Mouse (Mus musculus) thymus, adult 2 months (tissue): ENCODE measurements around the gene Irs2. TPM values are rescaled to one million over a fixed set of nuclear protein-coding genes. Genes with fewer than 3 reads are reported as not detected.
A peak's percentile ranks its signal among the peaks of the same experiment; 100 is the strongest.

Experiments used
- DNase-seq: peaks from one replicate; pipeline ENCODE4 v3.0.0; 2021
- H3K27ac ChIP-seq: fragments of 200-500 bp; 2 replicates; pipeline ENCODE4 v1.5.1; 2012; ENCODE audit warnings: low read length, control low read depth; ENCODE audit not compliant: control insufficient read depth, insufficient read depth
- H3K27me3 ChIP-seq: fragments of 200-500 bp; 2 replicates; pipeline ENCODE4 v1.6.1; 2012; ENCODE audit warnings: mild to moderate bottlenecking, low read length, moderate library complexity, mixed read lengths; ENCODE audit not compliant: control insufficient read depth, insufficient read depth
- H3K36me3 ChIP-seq: fragments of 200-500 bp; 2 replicates; pipeline ENCODE4 v1.6.1; 2012; ENCODE audit warnings: mild to moderate bottlenecking, low read length, moderate library complexity; ENCODE audit not compliant: control insufficient read depth, insufficient read depth
- H3K4me1 ChIP-seq: fragments of 200-500 bp; replicated peaks from 2 replicates; pipeline ENCODE4 v1.6.1; 2012; ENCODE audit warnings: low read length; ENCODE audit not compliant: control insufficient read depth, insufficient read depth
- H3K4me3 ChIP-seq: fragments of 200-500 bp; 2 replicates; pipeline ENCODE4 v1.5.1; 2012; ENCODE audit warnings: mild to moderate bottlenecking, low read length, control low read depth, moderate library complexity; ENCODE audit not compliant: control insufficient read depth, insufficient read depth
- CTCF ChIP-seq: fragments of 200-500 bp; IDR thresholded peaks from 2 replicates; pipeline ENCODE4 v1.5.1; 2012; ENCODE audit warnings: mild to moderate bottlenecking, control low read depth, low read length, moderate library complexity, borderline replicate concordance; ENCODE audit not compliant: control insufficient read depth, poor library complexity, insufficient read depth; ENCODE audit errors: extremely low read depth
- POLR2A ChIP-seq: fragments of 200-500 bp; IDR thresholded peaks from 2 replicates; pipeline ENCODE4 v1.6.1; 2012; ENCODE audit warnings: mild to moderate bottlenecking, low read length, control low read depth, moderate library complexity; ENCODE audit not compliant: control insufficient read depth, poor library complexity, insufficient read depth; ENCODE audit errors: extremely low read depth
- WGBS: fragments of 180-500 bp; shearing (Covaris S2); methylation state at CpG from one replicate; pipeline ENCODE4 v1.1.7; 2018; 5-methylcytosine and 5-hydroxymethylcytosine counted together
- polyA plus RNA-seq: library from polyadenylated mRNA; depleted of rRNA; stranded (reverse); fragments of >200 nt; gene quantifications from 2 replicates; pipeline ENCODE4 v1.2.3, GENCODE M21; 2012

The Irs2 gene
- polyA plus RNA-seq, 1 experiment: 17.1 TPM

DNA sequence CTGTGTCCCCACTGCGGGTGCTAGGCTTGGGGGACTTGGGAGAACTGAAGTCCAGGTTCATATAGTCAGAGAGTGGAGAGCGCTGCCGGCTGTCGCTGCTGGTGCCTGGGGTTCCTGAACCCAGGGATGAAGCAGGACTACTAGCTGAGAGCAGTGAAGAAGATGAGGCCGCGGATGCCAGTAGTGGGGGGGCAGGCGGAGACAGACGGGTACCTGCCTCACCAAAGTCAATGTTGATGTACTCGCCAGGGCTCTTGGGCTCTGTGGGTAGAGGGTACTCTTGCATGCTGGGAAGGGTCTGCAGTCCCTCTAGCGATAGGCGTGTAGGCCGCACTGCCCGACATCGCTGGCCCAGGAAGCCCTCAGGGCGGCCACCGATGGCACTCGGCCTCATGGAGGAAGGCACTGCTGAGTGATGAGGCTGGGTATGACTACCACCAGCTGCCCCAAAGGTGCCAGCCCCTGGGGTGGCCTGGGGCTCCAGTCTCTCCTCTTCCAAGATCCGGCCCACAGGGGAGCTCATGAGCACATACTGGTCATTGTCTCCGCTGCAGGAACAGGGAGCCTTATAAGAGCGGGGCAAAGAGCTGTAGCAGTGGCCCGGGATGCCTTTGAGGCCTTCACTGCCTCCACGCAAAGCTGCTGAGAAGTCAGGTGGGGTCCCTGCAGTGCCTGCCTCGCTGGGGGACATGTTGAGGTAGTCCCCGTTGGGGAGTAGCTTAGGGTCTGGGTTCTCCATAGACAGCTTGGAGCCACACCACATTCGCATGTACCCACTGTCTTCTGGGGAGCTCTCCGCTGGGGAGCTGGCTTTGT lies 2.6 kb downstream of the Irs2 start:
- no peak for DNase-seq
- Histone ChIP-seq H3K4me1 (peaks cover 35% of the 10 kb centered on the region), H3K36me3 (no peaks in the 10 kb centered on the region), H3K27ac (no peak overlapping the region), H3K4me3 (no peak overlapping the region), H3K27me3 (no peaks in the 10 kb centered on the region)
- TF ChIP-seq POLR2A (no peak), CTCF (no peak)
- 95% methylated on average over 26 of the region's 26 CpGs for WGBS

DNA sequence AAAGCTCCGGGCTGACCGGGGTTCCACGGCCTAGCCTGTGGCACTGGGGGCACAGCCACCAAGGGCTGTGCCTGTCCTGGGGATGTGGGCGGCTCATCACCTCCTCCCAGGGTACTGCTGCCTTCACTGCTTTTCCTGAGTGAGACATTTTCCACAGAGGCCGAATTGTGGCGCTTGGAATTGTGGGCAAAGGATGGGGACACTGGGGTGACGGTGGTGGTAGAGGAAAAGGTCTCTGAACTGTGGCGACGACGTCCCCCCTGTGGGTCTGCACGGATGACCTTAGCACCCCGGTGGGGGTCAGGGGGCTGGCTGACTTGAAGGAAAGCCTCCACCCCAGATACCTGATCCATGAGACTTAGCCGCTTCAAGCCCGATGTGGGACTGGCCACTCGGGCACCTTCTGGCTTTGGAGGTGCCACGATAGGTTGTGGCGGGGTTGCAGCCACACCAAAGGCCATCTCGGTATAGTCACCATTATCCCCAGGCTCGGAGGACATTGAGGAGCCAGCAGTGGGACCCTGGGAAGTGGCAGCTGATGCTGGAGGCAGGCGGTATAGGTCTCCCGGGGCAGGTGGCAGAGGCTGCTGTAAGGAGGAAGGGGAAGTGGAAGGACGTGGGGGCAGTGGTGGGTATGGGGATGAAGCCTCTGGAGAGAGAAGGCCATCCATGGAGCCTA lies 3.3 kb downstream of the Irs2 start:
- WGBS: 94% methylated on average over 22 of the region's 22 CpGs
- H3K27ac ChIP-seq: no peak overlapping the region
- no peak for TF ChIP-seq POLR2A
- 0 out of 2 replicates have a peak overlapping the region, but pooled peaks have one; percentile 9 for H3K4me3 ChIP-seq
- peaks cover 35% of the 10 kb centered on the region for H3K4me1 ChIP-seq
- no peak for DNase-seq
- H3K36me3 ChIP-seq: no peaks in the 10 kb centered on the region
- no peaks in the 10 kb centered on the region for H3K27me3 ChIP-seq

DNA sequence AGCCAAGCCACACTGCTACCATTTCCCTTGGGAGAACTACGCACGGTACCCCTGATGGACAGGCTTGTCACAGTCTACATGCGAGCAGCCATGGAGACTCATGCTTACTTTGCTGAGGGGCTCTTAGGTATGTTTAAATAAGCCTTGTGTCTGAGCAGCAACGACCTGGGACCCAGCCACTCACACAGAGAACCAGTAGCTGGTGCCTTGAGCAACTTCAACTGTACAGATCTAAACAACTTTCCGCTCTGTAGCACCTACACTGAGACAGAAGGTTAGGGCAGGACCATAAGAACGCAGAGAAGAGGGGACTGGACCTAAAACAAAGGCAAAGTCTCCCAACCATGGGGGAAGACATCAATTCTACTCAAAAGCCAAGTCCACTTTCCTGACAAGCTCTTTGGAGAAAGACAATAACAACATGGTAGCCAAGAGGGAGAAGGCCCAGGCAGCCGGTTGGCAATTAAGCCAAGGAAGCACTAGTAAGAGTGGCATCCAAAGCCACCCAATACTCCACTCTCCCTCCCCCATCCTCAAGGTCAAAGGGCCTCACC lies 4.3 kb downstream of the Irs2 start:
- DNase-seq: no peak
- Histone ChIP-seq H3K27me3 (no peaks in the 10 kb centered on the region), H3K4me3 (peak overlapping the region; percentile 9; the same call in 1 of the 2 replicates), H3K4me1 (peaks cover 33% of the 10 kb centered on the region), H3K27ac (no peak overlapping the region), H3K36me3 (no peaks in the 10 kb centered on the region)
- TF ChIP-seq POLR2A: no peak
- 85% methylated on average over 7 of the region's 7 CpGs for WGBS

DNA sequence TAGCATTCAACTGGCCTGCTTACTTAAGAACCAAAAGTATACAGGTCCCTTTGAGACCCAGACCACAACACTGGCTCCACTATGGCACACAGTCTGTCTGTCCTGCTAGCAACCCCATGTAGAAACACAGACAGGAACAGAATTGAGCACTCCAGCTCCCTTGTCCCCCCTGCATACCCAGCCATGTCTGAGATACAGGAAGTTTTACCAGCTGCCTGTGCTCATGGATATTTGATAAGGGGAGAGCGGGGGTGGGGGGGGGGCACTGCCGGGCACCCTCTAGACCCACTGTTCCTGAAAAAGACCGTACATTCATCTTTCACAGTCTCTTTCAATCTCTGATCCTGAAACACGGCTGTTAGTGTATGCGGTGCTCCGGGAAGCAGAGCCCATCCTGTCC lies 5.0 kb downstream of the Irs2 start:
- WGBS: 75% methylated on average over 6 of the region's 6 CpGs
- Histone ChIP-seq H3K4me3 (no peak overlapping the region), H3K36me3 (no peaks in the 10 kb centered on the region), H3K27me3 (no peaks in the 10 kb centered on the region), H3K27ac (no peak overlapping the region), H3K4me1 (peaks cover 33% of the 10 kb centered on the region)
- TF ChIP-seq CTCF (no peak), POLR2A (no peak)
- DNase-seq: no peak

DNA sequence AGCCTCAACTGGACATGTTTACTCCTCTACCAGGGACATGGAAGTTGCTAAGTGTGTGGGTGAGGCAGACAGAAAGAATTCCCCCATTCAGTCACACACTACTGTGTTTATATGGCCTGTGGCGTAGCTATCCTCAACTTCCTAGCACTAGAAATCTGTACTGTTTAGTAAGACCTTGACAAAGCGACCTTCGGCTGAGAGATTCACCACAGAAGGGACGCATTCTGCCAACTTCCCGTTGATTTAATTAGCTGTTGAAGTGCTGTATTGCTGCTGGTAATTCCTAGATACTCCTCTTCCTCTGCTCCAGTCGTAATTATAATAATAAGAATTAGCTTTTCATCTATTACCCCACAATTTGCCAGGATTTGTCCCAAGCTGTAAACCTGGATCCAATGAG lies 5.4 kb downstream of the Irs2 start:
- 73% methylated on average over 6 of the region's 6 CpGs for WGBS
- Histone ChIP-seq H3K4me3 (no peak overlapping the region), H3K36me3 (no peaks in the 10 kb centered on the region), H3K27ac (no peak overlapping the region), H3K27me3 (no peaks in the 10 kb centered on the region), H3K4me1 (peaks cover 33% of the 10 kb centered on the region)
- TF ChIP-seq CTCF (no peak), POLR2A (no peak)
- no peak for DNase-seq

DNA sequence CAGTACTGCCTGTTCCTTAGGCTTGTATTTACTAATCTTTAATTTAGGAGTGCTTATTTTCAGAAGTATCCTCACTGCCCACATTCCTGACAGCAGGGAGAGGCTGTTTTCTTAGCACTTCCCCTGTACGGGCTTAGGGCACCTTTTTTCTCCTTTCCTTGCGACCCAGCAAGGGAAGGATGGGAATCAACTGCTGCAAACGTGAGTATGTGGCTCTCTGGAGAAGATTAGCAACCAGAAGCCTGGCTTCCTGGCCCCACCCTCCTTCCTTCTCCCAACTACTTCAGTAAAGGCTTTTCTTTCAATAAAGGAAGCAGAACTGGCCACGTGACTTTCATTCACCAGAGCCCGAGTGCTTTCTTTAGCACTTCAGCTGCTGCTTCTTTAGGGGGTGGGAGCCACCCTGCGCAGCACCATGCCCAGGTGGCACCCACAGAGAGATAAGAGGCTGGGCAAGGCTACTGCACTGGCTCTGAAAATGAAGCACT lies 7.2 kb downstream of the Irs2 start:
- peak; percentile 58 for DNase-seq
- TF ChIP-seq CTCF: no peak
- no peak for TF ChIP-seq POLR2A
- Histone ChIP-seq H3K27ac (no peak overlapping the region), H3K27me3 (no peaks in the 10 kb centered on the region), H3K36me3 (no peaks in the 10 kb centered on the region), H3K4me1 (peaks cover 25% of the 10 kb centered on the region), H3K4me3 (no peak overlapping the region)
- 2% methylated on average over 6 of the region's 6 CpGs for WGBS
